Mouse (Mus musculus) embryo, embryonic 10 days (tissue): Measurements from ENCODE around the gene Foxd1.

ENCODE experiments used
- DNase-seq: peaks from one replicate; pipeline ENCODE4 v3.0.0-alpha.2; 2015; ENCODE audit warnings: low spot score

Foxd1 gene

DNA sequence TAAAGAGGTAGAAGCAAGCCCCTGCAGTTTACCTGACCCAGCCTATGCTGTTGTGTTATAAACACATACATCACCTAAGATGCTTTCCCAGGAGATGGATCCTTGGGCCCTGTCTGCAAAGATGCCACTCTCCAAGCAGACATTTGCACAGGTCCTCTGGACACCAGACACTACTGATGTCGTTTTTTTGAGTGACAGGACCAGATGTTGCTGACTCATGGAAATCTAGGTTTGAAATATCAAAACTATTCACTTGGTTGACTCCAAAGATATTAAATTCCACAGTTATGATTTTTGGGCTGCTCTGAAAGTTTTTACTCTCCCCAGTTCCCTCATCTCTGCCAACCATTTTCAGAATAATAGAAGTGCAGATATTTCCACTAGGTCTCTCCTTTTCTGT lies 35.0 kb downstream of the Foxd1 start:
- DNase-seq, result no peak

DNA sequence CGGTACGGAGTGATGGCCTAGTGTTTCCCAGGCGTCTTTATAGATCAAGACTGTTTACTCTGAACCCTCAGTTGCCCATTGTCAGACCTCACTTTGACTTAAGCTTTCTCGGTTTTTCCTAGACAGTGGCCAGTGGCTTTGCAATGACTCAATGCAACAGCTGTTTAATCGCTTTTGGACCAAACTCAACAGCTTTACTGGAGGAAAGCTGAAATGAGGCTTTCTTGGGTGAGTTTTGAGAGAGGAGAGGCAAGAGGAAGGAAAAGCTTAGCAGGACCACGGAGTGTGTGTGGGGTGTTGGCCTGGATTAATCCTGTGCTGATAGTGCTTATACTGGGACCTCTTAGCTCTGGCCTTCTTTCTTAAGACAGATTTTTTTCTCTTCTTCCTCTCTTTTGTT lies 36.3 kb downstream of the Foxd1 start:
- DNase-seq, result peak; percentile 34

DNA sequence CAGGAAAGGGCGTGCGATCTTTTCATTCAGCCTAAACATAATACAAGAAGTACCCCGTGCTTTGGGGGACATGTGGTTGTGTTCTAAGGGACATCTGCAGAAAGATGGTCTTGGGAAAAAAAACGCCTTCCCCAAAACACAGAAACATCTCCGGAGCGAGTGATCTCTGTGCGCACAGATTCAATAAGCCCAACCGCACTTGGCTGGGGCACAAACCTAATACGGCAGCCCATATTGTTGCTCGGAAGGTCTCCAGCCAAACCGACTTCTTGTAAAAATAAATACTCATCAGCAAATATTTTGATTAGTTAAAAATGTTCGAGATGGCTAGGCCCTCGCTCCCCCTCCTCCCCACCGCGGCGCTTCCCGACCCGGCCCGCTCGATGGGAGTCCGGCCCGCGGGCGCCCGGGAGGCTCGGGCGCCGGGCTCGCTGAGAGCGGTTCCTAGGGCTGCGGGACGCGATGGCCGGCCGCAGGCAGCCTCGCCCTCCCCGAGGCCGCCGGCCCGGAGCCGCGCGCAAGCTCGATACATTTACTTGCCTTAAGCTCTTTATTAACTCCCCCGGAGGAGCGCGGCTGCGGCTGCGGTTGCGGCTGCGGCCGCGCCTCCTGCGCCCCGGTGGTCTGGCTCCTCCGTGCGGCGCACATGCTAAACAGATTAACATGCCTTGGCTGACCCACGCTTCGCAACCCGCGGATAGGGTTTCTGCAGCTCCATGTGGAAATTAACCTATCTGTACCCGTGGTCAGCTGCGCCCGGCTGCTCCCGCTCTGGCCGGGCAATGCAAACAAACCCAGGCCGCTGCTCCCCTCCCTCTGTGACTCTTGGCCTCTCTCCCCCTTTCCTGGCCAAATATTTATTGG lies 37.0 kb downstream of the Foxd1 start:
- DNase-seq, result peak; percentile 85

DNA sequence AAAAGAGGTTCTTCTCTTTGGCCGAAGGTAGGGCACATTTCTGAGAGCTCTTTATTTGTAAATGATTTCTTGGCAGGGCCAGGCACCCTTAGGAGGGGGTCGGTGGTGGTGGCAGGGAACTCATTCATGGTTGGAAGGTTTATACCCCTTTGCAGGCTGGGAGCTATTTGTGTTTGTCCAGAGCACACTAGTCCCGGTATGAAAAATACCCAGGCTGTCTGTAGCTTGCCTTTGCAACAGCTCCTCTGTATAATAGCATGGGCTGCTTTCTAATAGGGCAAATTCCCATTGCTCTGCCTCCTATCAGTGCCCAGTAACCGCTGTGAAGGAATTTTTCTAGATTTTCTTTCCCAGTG lies 37.6 kb downstream of the Foxd1 start:
- DNase-seq, result peak; percentile 19

DNA sequence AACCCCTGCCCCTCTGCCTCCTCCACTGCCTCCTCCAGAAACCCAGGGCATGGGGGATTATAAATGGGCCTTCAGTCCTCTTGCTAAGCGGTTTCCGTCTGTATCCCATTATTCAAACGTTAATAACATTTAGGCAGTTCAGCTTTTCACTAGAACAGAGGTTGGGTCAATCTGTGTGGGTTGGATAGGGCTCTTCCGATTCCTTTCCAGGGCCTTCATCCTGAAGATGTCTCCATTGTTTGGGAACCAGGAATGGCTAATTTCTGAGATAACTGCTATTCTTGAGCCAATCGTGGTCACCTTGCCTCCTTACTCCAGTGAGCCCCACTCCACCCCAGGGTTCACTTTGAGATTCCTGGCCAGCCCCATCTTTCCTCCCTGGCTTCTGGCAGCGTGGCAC lies 38.0 kb downstream of the Foxd1 start:
- peak; percentile 35 for DNase-seq

DNA sequence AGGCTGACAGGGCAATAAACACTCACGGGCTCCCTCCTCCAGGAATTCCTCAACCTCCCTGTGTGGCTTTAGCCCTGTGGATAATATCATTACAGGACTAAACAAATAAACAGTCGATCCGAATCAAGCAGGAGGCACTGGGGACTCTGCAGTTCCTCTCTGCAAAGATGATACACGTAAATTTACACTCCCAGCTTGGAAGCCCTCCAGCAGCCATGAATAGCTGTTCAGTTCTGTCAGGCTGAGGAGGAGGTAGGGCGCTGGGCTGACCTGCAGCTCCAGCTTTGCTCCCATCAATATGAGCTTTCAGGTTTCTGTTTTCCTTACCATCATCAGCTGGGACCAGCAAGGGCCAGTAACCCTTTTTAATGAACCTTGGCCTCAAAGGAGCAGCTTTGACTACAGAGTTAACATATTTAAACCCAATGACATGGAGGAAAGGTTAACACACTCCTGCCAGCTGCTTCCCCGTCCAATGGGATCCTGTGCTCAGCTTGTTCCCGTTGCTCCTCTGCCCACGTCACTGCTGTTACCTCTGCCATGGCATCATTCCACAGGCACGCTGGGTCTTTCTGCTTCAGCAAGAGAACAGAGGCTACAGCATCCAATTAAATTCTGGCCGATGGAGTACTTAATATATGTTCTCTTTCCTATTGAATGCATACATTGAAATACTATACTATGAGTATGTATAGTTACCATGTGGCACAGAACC lies 39.5 kb downstream of the Foxd1 start:
- DNase-seq, result peak; percentile 39
